ENCODE assay signal across 9 mouse cellular contexts in genomic region chr5:125487375-125488115, GRCm38 (mm10). TPM values are rescaled to one million over a fixed set of nuclear protein-coding genes. Genes with fewer than 3 reads are reported as not detected.
A peak's percentile ranks its signal among the peaks of the same experiment; 100 is the strongest.
DNase-seq lines count a peak whose midpoint lies in the region; ATAC-seq and TF ChIP-seq lines count a peak whose summit lies in the region.
"Had no signal": no experiment of that assay in that cellular context is flagged by ENCODE, and none has a peak within 500 bp of the region (broad histone marks: within the 10 kb centered on the region; RNA-seq: fewer than 3 reads in every experiment).

No protein-coding gene starts in this region.

- H3K36me3 ChIP-seq in embryonic facial prominence, embryonic 10.5 days (replicated peaks): peaks cover 88% of the 10 kb centered on the region
- peaks cover 6% of the 10 kb centered on the region; the same call in 1 of the 2 replicates for H3K36me3 ChIP-seq in kidney, adult 2 months (ENCODE audit: control insufficient read depth, insufficient read depth, low read length)
- peaks cover 19% of the 10 kb centered on the region for H3K36me3 ChIP-seq in neural tube, embryonic 14.5 days (ENCODE audit: control insufficient read depth, insufficient read depth, low read length)

- TF ChIP-seq CTCF in kidney, adult 2 months (conservative IDR thresholded peaks at IDR 0.05; ENCODE audit: insufficient read depth, insufficient read length, low read depth, low read length): no peak

- H3K9me3 ChIP-seq in embryonic facial prominence, embryonic 10.5 days: no peaks in the 10 kb centered on the region
- H3K9me3 ChIP-seq in neural tube, embryonic 14.5 days (ENCODE audit: control insufficient read depth, low read length): no peaks in the 10 kb centered on the region

- H3K4me3 ChIP-seq in embryonic facial prominence, embryonic 10.5 days: no peak overlapping the region
- H3K4me3 ChIP-seq in kidney, adult 2 months (ENCODE audit: insufficient read depth, low read depth, low read length): no peak overlapping the region
- H3K4me3 ChIP-seq in neural tube, embryonic 14.5 days (ENCODE audit: low read depth, low read length): no peak overlapping the region

- peaks cover 13% of the 10 kb centered on the region for H3K4me1 ChIP-seq in embryonic facial prominence, embryonic 10.5 days
- H3K4me1 ChIP-seq in kidney, adult 2 months (ENCODE audit: control insufficient read depth, insufficient read depth, low read length): peaks cover 20% of the 10 kb centered on the region
- peaks cover 6% of the 10 kb centered on the region; the same call in 1 of the 2 replicates for H3K4me1 ChIP-seq in neural tube, embryonic 14.5 days (ENCODE audit: control insufficient read depth, insufficient read depth, low read length)

- no peak for TF ChIP-seq POLR2A in kidney, adult 2 months (IDR thresholded peaks at IDR 0.05; ENCODE audit: low read depth, low read length)

- 75% methylated on average over 11 of the region's 11 CpGs for WGBS in embryonic facial prominence, embryonic 10.5 days
- WGBS in kidney, adult 2 months: 38% methylated on average over 11 of the region's 11 CpGs
- WGBS in neural tube, embryonic 14.5 days: 51% methylated on average over 11 of the region's 11 CpGs

- no peak for ATAC-seq in neural tube, embryonic 14.5 days (ENCODE audit: low read depth)

- intact Hi-C loops in left cerebral cortex, postnatal 4 days (cut with DNase I): no loop called here
- intact Hi-C loops in left cerebral cortex, postnatal 25 days (cut with DNase I): no loop called here

- H3K27me3 ChIP-seq in embryonic facial prominence, embryonic 10.5 days (replicated peaks; ENCODE audit: low read depth, poor library complexity, severe bottlenecking): no peaks in the 10 kb centered on the region
- no peaks in the 10 kb centered on the region for H3K27me3 ChIP-seq in kidney, adult 2 months (replicated peaks; ENCODE audit: control insufficient read depth, insufficient read depth, low read length)
- no peaks in the 10 kb centered on the region for H3K27me3 ChIP-seq in neural tube, embryonic 14.5 days (ENCODE audit: control insufficient read depth, insufficient read depth, low read length)

- H3K27ac ChIP-seq in embryonic facial prominence, embryonic 10.5 days (replicated peaks): peak overlapping the region; percentile 55
- peak overlapping the region; percentile 62 for H3K27ac ChIP-seq in kidney, adult 2 months (ENCODE audit: insufficient read depth, low read depth, low read length)
- 0 out of 2 replicates have a peak overlapping the region, but pooled peaks have one; percentile 34 for H3K27ac ChIP-seq in neural tube, embryonic 14.5 days (ENCODE audit: low read depth, low read length)

- DNase-seq in left cerebral cortex, postnatal 4 days: peak; percentile 97
- no peak for DNase-seq in left cerebral cortex, postnatal 25 days (ENCODE audit: low spot score in 2 of 2)
- no peak for DNase-seq in embryonic facial prominence, embryonic 10.5 days (ENCODE audit: low spot score)
- DNase-seq in kidney, adult 2 months: peak; percentile 95
- no peak for DNase-seq in gastrocnemius, adult 8-10 months (ENCODE audit: low spot score in 2 of 2)
- no peak for DNase-seq in layer of hippocampus, adult 9-11 months
- DNase-seq in gastrocnemius, postnatal 25 days: no peak

- H3K4me2 ChIP-seq in neural tube, embryonic 14.5 days (ENCODE audit: low read depth, low read length): no peak overlapping the region

- H3K9ac ChIP-seq in neural tube, embryonic 14.5 days (replicated peaks; ENCODE audit: low read depth, low read length): no peak overlapping the region

RNA-seq across cellular contexts. Expression of gene Aacs, which starts 11.9 kb away (rescaled TPM):
- 100 to 1,000 TPM; 112 to 116 TPM for total RNA-seq in left cerebral cortex, postnatal 4 days (2021)
- 10 to 100 TPM; 43.0 to 52.1 TPM for total RNA-seq in left cerebral cortex, postnatal 25 days (2021)
- polyA plus RNA-seq in embryonic facial prominence, embryonic 10.5 days (2016; fragmentation: Nextera tagmentation; extraction: Ambion mirVana): 51.2 and 60.1 TPM in 2 replicates
- polyA plus RNA-seq in kidney, adult 2 months (2012; rRNA removed): 102 and 131 TPM in 2 replicates
- polyA plus RNA-seq in neural tube, embryonic 14.5 days (2014; fragmentation: Nextera tagmentation; extraction: Ambion mirVana): 78.9 and 79.8 TPM in 2 replicates
- 1 to 10 TPM; 1.9 to 5.4 (median 4.8) TPM for total RNA-seq in gastrocnemius, adult 8-10 months (2022)
- total RNA-seq in gastrocnemius, postnatal 25 days (2021): 1 to 10 TPM; 3.3 to 4.8 TPM

RNA-seq across cellular contexts. Expression of gene Tmem132b, which starts 44.0 kb away (rescaled TPM):
- total RNA-seq in left cerebral cortex, postnatal 4 days (2021): 10 to 100 TPM; 62.9 to 66.4 TPM
- total RNA-seq in left cerebral cortex, postnatal 25 days (2021): 100 to 1,000 TPM; 125 to 141 TPM
- 0.23 and 0.34 TPM in 2 replicates for polyA plus RNA-seq in embryonic facial prominence, embryonic 10.5 days (2016; fragmentation: Nextera tagmentation; extraction: Ambion mirVana)
- 0.01 TPM in 1 of 2 replicates, not detected in the other for polyA plus RNA-seq in kidney, adult 2 months (2012; rRNA removed)
- 5.5 and 6.2 TPM in 2 replicates for polyA plus RNA-seq in neural tube, embryonic 14.5 days (2014; fragmentation: Nextera tagmentation; extraction: Ambion mirVana)
- total RNA-seq in gastrocnemius, adult 8-10 months (2022): 1 to 10 TPM; 2.6 to 7.0 (median 4.5) TPM
- total RNA-seq in gastrocnemius, postnatal 25 days (2021): under 1 TPM; 0.03 to 0.24 TPM
- total RNA-seq: heart, postnatal 14 days had no signal

RNA-seq across cellular contexts. Expression of gene Bri3bp, which starts 46.2 kb away (rescaled TPM):
- 10 to 100 TPM; 81.1 to 88.2 TPM for total RNA-seq in left cerebral cortex, postnatal 4 days (2021)
- 10 to 100 TPM; 92.5 to 95.3 TPM for total RNA-seq in left cerebral cortex, postnatal 25 days (2021)
- polyA plus RNA-seq in embryonic facial prominence, embryonic 10.5 days (2016; fragmentation: Nextera tagmentation; extraction: Ambion mirVana): 50.9 and 52.2 TPM in 2 replicates
- polyA plus RNA-seq in kidney, adult 2 months (2012; rRNA removed): 12.1 and 13.0 TPM in 2 replicates
- 34.5 and 40.5 TPM in 2 replicates for polyA plus RNA-seq in neural tube, embryonic 14.5 days (2014; fragmentation: Nextera tagmentation; extraction: Ambion mirVana)
- total RNA-seq in gastrocnemius, adult 8-10 months (2022): 1 to 10 TPM; 3.0 to 4.6 (median 4.1) TPM
- 1 to 10 TPM; 3.5 to 4.7 TPM for total RNA-seq in gastrocnemius, postnatal 25 days (2021)

RNA-seq across cellular contexts. Expression of gene Dhx37, which starts 53.6 kb away (rescaled TPM):
- 10 to 100 TPM; 20.3 to 20.6 TPM for total RNA-seq in left cerebral cortex, postnatal 4 days (2021)
- 10 to 100 TPM; 11.4 to 15.2 TPM for total RNA-seq in left cerebral cortex, postnatal 25 days (2021)
- polyA plus RNA-seq in embryonic facial prominence, embryonic 10.5 days (2016; fragmentation: Nextera tagmentation; extraction: Ambion mirVana): 24.1 and 24.2 TPM in 2 replicates
- polyA plus RNA-seq in kidney, adult 2 months (2012; rRNA removed): 10.8 and 16.4 TPM in 2 replicates
- polyA plus RNA-seq in neural tube, embryonic 14.5 days (2014; fragmentation: Nextera tagmentation; extraction: Ambion mirVana): 8.5 and 8.6 TPM in 2 replicates
- 1 to 10 TPM; 4.4 to 5.1 (median 4.8) TPM for total RNA-seq in gastrocnemius, adult 8-10 months (2022)
- total RNA-seq in gastrocnemius, postnatal 25 days (2021): 1 to 10 TPM; 3.6 to 3.8 TPM

Comparison
In these comparisons a context has a peak if more than half of its experiments do, and no peak if none do; other contexts are left out.
1. DNase-seq: peak in left cerebral cortex, postnatal 4 days (single experiment) and kidney, adult 2 months (single experiment); none in left cerebral cortex, postnatal 25 days (0 of 2), embryonic facial prominence, embryonic 10.5 days (single experiment), gastrocnemius, adult 8-10 months (0 of 2), layer of hippocampus, adult 9-11 months (single experiment) and gastrocnemius, postnatal 25 days (single experiment).
2. RNA of gene Aacs, which starts 11.9 kb away (total RNA-seq): 112 to 116 TPM in left cerebral cortex, postnatal 4 days and 43.0 to 52.1 TPM in left cerebral cortex, postnatal 25 days; 1.9 to 5.4 TPM in gastrocnemius, adult 8-10 months and 3.3 to 4.8 TPM in gastrocnemius, postnatal 25 days; every median in the first group is over 4 times any median in the second.
3. RNA of gene Tmem132b, which starts 44.0 kb away (total RNA-seq): 125 to 141 TPM in left cerebral cortex, postnatal 25 days and 62.9 to 66.4 TPM in left cerebral cortex, postnatal 4 days; 2.6 to 7.0 TPM in gastrocnemius, adult 8-10 months and 0.03 to 0.24 TPM in gastrocnemius, postnatal 25 days; every median in the first group is over 4 times any median in the second.
4. RNA of gene Bri3bp, which starts 46.2 kb away (total RNA-seq): 92.5 to 95.3 TPM in left cerebral cortex, postnatal 25 days and 81.1 to 88.2 TPM in left cerebral cortex, postnatal 4 days; 3.5 to 4.7 TPM in gastrocnemius, postnatal 25 days and 3.0 to 4.6 TPM in gastrocnemius, adult 8-10 months; every median in the first group is over 10 times any median in the second.
5. Peak in every context shown above with its lines, with median percentiles within 50 percentile points of each other: H3K27ac ChIP-seq.